Mouse (Mus musculus) lung, adult 2 months (tissue): ENCODE results near the gene Apba3.

Experiments
- CTCF ChIP-seq: fragments of 200-500 bp; IDR thresholded peaks from 2 replicates; pipeline ENCODE4 v1.5.1; 2011; ENCODE audit warnings: mild to moderate bottlenecking, low read length, control low read depth; ENCODE audit not compliant: insufficient read depth
- POLR2A ChIP-seq: fragments of 200-500 bp; IDR thresholded peaks from 2 replicates; pipeline ENCODE4 v1.6.1; 2011; ENCODE audit warnings: low read depth, mild to moderate bottlenecking, control low read depth, low read length, borderline replicate concordance; ENCODE audit errors: extremely low read depth

DNA sequence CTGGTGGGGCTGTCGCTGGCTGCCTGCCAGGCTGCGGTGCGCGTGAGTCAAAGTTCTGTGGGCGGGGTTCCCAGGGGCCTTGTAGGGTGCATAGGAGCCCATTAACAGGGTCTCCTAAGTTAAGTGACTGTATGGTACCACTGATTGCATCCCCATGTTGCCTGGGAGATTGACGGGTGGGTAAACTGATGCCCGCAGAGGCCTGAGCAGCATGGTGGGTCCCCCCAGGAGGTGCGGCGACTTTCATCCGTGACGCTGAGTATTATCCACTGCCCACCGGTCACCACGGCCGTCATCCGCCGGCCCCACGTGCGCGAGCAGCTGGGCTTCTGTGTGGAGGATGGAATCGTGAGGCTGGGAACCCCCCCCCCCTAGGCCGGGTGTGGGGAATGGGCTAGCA, 5.6 kb downstream of the Apba3 start:
- TF ChIP-seq CTCF (no peak), POLR2A (no peak)
